Mouse (Mus musculus) brain, embryonic 14.5 days (tissue): ENCODE measurements around the gene Atp5e.

Experiments used
- CTCF ChIP-seq: fragments of 200-500 bp; IDR thresholded peaks from 2 replicates; pipeline ENCODE4 v1.5.1; 2012; ENCODE audit warnings: inconsistent platforms, mild to moderate bottlenecking, moderate library complexity, borderline replicate concordance; ENCODE audit not compliant: insufficient read depth, insufficient read length; ENCODE audit errors: extremely low read depth
- POLR2A ChIP-seq: fragments of 200-500 bp; IDR thresholded peaks from 2 replicates; pipeline ENCODE4 v1.6.1; 2012; ENCODE audit warnings: mild to moderate bottlenecking, inconsistent platforms, borderline replicate concordance; ENCODE audit not compliant: poor library complexity, insufficient read depth, insufficient read length, severe bottlenecking; ENCODE audit errors: extremely low read depth

GRCm38 (mm10) chr2:174502321-174502720, 38.4 kb upstream of the Atp5e start:
- TF ChIP-seq POLR2A, result no peak
- TF ChIP-seq CTCF, result no peak
